Mouse (Mus musculus) forelimb bud, embryonic 11.5 days (tissue): Measurements from ENCODE around the gene Pld4.

Experiments used
- DNase-seq: peaks from one replicate; pipeline ENCODE4 v3.0.0-alpha.2; 2012; ENCODE audit warnings: low read depth, low spot score

Pld4 gene

GRCm38 (mm10) chr12:112737761-112738160, 22.7 kb upstream of the Pld4 start:
- DNase-seq: no peak

GRCm38 (mm10) chr12:112738281-112739022, 22.0 kb upstream of the Pld4 start:
- DNase-seq: no peak

GRCm38 (mm10) chr12:112739023-112739568, 21.4 kb upstream of the Pld4 start:
- no peak for DNase-seq

GRCm38 (mm10) chr12:112742768-112743167, 17.7 kb upstream of the Pld4 start:
- DNase-seq: no peak

GRCm38 (mm10) chr12:112743168-112743975, 17.1 kb upstream of the Pld4 start:
- peak; percentile 71 for DNase-seq

- DNase-seq: no peak
Observed at GRCm38 (mm10) chr12:112744211-112744610, 16.2 kb upstream of the Pld4 start.

GRCm38 (mm10) chr12:112744891-112745580, 15.4 kb upstream of the Pld4 start:
- no peak for DNase-seq

- no peak for DNase-seq
Observed at GRCm38 (mm10) chr12:112745716-112746115, 14.7 kb upstream of the Pld4 start.

GRCm38 (mm10) chr12:112746461-112746807, 14.0 kb upstream of the Pld4 start:
- DNase-seq: no peak

- DNase-seq: peak; percentile 79
Observed at GRCm38 (mm10) chr12:112746808-112747605, 13.4 kb upstream of the Pld4 start.

- no peak for DNase-seq
Observed at GRCm38 (mm10) chr12:112747606-112747970, 12.9 kb upstream of the Pld4 start.

GRCm38 (mm10) chr12:112750976-112751375, 9.5 kb upstream of the Pld4 start:
- no peak for DNase-seq

GRCm38 (mm10) chr12:112752399-112752798, 8.1 kb upstream of the Pld4 start:
- DNase-seq: no peak

GRCm38 (mm10) chr12:112755900-112756299, 4.6 kb upstream of the Pld4 start:
- no peak for DNase-seq

- DNase-seq: no peak
Observed at GRCm38 (mm10) chr12:112757896-112758295, 2.6 kb upstream of the Pld4 start.

GRCm38 (mm10) chr12:112759471-112759870, 984 bp upstream of the Pld4 start:
- no peak for DNase-seq

GRCm38 (mm10) chr12:112761411-112761810, 956 bp downstream of the Pld4 start:
- no peak for DNase-seq

- DNase-seq: no peak
Observed at GRCm38 (mm10) chr12:112762018-112762417, 1.6 kb downstream of the Pld4 start.

- DNase-seq: no peak
Observed at GRCm38 (mm10) chr12:112763176-112763575, 2.7 kb downstream of the Pld4 start.

GRCm38 (mm10) chr12:112764141-112764540, 3.7 kb downstream of the Pld4 start:
- no peak for DNase-seq

- no peak for DNase-seq
Observed at GRCm38 (mm10) chr12:112764991-112765390, 4.5 kb downstream of the Pld4 start.
